Mouse (Mus musculus) gastrocnemius, adult 2 months (tissue): ENCODE results near the gene Lrba. TPM values are rescaled to one million over a fixed set of nuclear protein-coding genes. Genes with fewer than 3 reads are reported as not detected.

Source experiments
- DNase-seq: peaks from one replicate; pipeline ENCODE4 v3.0.0; 2022
- H3K27ac ChIP-seq: fragments of 200-600 bp; 2 replicates; pipeline ENCODE4 v1.8.1; 2022; ENCODE audit warnings: mild to moderate bottlenecking
- H3K4me3 ChIP-seq: fragments of 200-600 bp; 2 replicates; pipeline ENCODE4 v1.8.1; 2022; ENCODE audit warnings: mild to moderate bottlenecking, moderate library complexity
- CTCF ChIP-seq: fragments of 200-600 bp; IDR thresholded peaks from 2 replicates; pipeline ENCODE4 v1.8.1; 2022; ENCODE audit warnings: antibody characterized with exemption, mild to moderate bottlenecking, moderate library complexity
- intact Hi-C: fragments of 180-260 bp; cut with DNase I; formaldehyde crosslinking; loops from one replicate; pipeline ENCODE4 v1.15.1; 2025
- total RNA-seq, 2 experiments: library from RNA; stranded (reverse); gene quantifications; 2 replicates each; pipeline ENCODE4 v1.2.3; 2021

Lrba gene
- total RNA-seq, 2 experiments from 2014 or later = 24.1 to 28.3 TPM

DNA sequence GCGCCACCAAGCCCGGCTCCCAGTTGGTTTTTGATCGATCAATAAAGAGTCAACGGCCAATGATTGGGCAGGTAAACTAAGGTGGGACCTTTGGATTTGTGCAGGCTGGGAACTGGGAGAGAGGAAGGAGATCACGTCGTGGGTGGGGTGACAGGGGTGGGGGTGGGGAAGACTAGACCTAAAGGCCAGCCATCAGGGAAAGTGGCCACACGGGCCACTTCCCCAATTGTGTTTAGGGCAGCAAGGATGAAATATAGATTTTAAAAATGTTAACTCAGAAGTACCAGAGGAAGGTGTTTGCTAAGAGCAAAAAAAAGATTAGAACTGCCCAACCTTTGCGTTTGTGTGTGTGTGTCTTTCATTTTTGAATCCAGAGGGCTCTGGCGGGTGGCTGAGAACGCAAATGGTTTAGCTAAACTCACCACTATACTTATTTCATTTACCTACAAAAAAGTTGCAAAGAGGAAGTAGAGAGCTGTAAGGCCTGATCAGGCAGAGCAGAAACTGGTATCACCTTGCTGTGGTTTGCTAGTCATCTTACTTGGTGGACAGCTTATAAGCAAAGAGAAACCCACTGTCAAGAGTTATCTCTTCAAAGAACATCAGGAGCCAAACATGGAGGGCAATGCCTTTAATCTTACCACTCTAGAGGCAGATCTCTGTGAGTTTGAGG lies 14.1 kb upstream of the Lrba start:
- Histone ChIP-seq H3K4me3 (no peak overlapping the region), H3K27ac (no peak overlapping the region)
- no peak for TF ChIP-seq CTCF
- intact Hi-C loops = no loop called here
- no peak for DNase-seq

DNA sequence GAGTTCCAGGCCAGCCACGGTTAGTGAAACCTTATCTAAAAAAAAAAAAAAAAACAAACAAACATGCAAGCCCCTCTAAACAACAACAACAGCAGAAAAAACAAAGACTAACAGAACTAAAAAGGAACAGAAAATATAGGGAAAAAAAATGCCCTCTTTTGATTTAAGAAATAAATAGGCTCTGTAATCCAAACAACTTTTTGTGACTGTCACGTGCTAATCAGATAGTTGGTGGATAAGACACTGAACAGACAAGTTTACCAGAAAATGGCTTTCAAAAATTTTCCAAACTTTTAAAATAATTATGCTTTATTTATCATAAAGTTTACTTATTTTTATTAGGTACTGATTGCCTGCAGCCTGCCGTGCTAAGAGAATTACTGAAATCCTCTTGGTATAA lies 13.5 kb upstream of the Lrba start:
- intact Hi-C loops = no loop called here
- Histone ChIP-seq H3K27ac (no peak overlapping the region), H3K4me3 (no peak overlapping the region)
- no peak for DNase-seq
- TF ChIP-seq CTCF = no peak

DNA sequence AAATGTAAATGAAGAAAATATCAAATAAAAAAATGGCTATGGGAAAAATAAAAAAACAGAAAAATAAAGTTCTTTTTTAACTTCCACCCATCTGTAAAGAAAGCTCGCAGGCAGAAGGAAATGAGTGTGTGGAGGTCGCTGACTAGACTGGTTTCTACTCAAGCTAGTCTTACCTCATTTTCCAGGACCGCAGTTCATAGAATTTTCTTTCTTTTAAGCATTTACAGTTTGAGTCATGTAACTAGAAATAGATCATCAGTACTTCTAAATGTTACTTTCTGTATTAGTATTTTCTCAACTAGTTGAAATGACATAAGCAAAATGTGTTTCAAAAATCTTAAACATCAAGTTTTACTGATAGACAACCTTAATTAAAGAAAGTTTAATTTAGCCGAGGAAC lies 10.2 kb upstream of the Lrba start:
- Histone ChIP-seq H3K27ac (no peak overlapping the region), H3K4me3 (no peak overlapping the region)
- DNase-seq = no peak
- TF ChIP-seq CTCF = no peak
- intact Hi-C loops = no loop called here

DNA sequence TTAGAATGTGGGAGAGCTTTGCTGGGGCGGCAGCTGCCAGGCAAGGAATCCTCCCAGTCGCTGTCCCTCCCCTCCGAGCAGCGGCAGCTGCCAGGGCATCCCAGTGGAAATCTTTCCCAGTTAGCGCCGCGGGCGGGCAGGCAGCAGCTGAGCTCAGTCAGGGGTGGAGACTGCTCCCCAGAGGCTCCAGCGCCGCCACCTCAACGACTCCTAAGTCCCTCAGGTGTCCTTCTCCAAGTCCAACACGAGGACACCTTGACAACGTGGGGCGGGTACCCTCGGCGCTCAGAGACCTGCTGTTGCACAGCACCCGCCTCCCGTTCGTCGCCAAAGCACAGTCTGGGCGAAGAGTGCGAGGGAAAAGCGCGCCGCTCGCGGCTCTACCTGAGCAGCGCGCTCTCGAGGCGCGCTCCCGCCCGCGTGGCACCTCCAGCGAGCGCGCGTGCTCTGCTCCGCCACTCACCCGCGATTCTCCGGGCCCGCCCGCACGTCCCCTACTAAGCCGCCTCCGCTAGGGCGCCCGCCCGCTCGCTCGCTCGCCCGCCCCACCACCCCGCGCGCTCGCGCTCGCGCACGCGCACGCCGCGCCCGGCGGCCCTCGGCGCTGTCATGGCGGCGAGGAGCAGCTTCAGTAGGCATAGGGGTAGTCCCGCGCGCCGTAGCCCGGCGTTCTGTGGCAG lies 706 bp upstream of the Lrba start:
- intact Hi-C loops = no loop called here
- Histone ChIP-seq H3K4me3 (peak overlapping the region; percentile 93), H3K27ac (peak overlapping the region; percentile 96)

DNA sequence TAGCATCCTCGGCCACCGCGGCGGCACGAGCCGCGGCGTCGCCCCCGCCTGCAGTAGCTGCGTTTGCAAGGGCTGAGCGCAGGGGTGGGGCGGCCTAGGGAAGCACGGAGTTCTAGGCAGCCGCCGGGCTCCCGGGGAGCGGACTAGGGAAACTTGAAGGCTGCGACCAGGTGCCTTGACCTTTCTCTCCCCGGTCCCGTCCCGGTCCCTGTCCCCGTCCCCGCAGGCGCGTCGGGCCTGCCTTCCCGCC lies 241 bp upstream of the Lrba start:
- no peak for DNase-seq
- intact Hi-C loops = no loop called here
- Histone ChIP-seq H3K4me3 (peak overlapping the region; percentile 93), H3K27ac (peak overlapping the region; percentile 96)
- no peak for TF ChIP-seq CTCF

More for the DNA sequence above, 706 bp upstream of the Lrba start:
- no peak; the same call in 1 of the 2 replicates for TF ChIP-seq CTCF
- peak; percentile 93 for DNase-seq

DNA sequence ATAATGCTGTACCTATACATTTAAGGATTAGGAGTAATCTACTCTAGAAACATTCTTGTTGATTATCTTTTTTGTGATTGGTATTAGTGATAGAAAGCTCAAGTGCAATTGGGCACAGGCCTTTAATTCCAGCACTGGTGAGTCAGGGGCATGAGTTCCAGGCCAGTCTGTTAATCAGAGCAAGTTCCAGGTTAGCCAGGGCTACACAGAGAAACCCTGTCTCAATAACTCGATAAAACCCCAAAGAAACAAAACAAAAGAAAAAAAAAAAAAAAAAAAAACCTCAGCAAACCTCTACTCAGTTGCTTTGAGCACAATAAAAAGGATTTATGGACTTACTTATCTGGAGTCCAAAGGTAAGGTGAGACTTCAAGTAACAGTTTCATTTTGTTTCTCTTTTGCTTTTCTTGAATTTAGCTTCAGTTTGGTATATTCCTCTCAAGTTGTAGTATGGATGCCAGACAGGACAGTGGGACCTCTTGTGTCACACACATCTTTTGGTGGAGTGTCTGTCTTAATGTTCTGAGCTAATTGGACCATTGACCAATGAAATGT lies 7.1 kb downstream of the Lrba start:
- no peak overlapping the region for H3K4me3 ChIP-seq
- TF ChIP-seq CTCF = no peak
- no peak overlapping the region for H3K27ac ChIP-seq
- intact Hi-C loops = no loop called here
- no peak for DNase-seq

DNA sequence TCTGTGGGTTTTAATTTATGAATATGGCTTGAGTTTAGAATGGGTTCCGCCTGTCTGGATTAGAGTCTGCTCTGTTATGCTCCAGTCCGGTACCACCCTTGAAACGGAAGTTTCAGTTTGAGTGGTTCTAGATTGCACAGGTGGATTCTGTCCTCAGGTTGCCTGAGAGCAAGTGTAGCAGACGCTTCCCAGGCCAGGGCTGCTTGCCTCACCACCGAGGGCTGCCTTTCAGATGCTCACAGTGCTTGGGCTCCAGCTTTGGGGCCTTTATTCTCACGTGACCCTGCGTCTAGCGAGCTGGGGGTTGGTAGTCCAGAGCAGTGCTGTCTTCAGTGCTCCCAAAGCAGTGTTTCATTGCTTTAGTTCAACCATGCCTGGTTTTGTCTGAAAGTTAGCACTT lies 22.7 kb downstream of the Lrba start:
- TF ChIP-seq CTCF = no peak
- DNase-seq = no peak
- intact Hi-C loops = no loop called here
- Histone ChIP-seq H3K4me3 (no peak overlapping the region), H3K27ac (no peak overlapping the region)

DNA sequence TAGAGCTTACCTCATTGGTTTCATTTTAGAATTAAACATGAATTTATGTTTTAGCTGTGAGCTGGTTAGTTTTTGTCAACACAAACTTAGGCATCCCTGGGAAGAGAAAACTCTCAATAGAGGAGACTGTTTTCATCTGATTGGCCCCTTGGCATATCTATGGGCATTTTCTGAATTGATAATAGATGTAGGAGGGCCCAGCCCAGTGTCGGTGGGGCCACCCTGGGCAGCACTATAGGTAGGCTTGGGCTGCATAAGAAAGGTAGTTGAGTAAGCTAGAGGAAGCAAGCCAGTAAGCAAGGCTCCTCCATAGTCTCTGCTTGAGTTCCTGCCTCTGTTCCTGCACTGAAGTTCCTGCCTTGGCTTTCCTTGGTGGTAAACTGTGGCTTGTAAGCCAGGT lies 26.7 kb downstream of the Lrba start:
- intact Hi-C loops = no loop called here
- Histone ChIP-seq H3K4me3 (no peak overlapping the region), H3K27ac (no peak overlapping the region)
- no peak for TF ChIP-seq CTCF
- DNase-seq = no peak

DNA sequence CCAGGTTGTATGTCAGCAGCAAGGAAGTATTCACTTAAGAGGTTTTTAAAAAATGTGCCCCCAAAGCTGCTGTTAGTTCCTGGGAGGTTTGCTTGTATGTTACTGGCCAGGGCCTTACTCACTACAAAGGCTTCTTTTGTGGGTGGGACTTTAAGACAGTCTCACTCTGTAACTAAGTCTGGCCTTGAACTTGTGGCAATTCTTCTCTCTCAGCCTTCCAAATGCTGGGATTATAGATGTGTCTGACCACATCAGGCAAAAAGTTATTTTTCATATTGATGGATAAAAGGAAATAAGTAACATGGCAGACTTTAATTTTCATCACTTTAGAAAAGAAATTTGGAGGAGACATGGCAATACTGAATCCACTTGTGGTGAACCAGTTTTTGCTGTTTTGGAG lies 28.1 kb downstream of the Lrba start:
- Histone ChIP-seq H3K4me3 (no peak overlapping the region), H3K27ac (no peak overlapping the region)
- no peak for DNase-seq
- no peak for TF ChIP-seq CTCF
- intact Hi-C loops = no loop called here

DNA sequence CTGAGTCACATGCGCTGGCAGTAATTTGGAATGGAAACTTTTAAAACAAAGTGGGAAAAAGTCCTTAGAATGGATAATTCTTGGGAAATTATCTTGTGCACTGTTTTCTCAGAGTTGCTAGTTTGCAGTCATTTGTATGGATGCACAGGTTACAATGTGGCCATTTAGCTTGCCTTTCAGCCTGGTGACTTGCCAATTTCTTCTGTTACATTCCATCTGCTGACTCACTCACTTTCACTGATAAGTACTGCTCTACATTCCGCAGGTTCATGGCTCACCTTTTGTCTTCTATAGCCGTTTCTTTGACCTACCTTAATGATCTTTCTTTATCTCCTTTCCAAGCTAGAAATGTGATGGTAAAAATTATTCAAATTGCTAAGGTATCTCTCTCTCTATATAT lies 28.6 kb downstream of the Lrba start:
- H3K4me3 ChIP-seq = no peak overlapping the region
- DNase-seq = no peak
- TF ChIP-seq CTCF = no peak
- H3K27ac ChIP-seq = no peak overlapping the region
- intact Hi-C loops = no loop called here

DNA sequence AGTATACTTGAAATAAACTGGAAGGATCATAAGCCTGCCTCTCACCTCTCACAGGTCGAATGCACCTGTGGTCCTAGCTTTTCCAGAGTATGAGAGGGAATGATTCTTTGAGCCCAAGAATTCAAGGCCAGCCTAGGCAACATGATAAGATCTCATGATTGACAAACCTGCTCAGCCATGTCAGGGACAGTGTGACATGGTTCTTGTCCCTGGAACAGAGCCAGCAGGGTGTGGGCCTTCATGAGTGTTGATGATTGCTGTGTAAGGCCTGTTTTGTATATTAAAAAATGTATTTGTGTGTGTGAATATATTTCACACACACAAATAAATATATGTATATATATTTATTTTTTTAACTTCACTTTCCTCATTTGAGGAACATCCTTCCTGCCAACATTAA lies 29.3 kb downstream of the Lrba start:
- intact Hi-C loops = no loop called here
- TF ChIP-seq CTCF = no peak
- H3K27ac ChIP-seq = no peak overlapping the region
- no peak overlapping the region for H3K4me3 ChIP-seq
- DNase-seq = no peak

DNA sequence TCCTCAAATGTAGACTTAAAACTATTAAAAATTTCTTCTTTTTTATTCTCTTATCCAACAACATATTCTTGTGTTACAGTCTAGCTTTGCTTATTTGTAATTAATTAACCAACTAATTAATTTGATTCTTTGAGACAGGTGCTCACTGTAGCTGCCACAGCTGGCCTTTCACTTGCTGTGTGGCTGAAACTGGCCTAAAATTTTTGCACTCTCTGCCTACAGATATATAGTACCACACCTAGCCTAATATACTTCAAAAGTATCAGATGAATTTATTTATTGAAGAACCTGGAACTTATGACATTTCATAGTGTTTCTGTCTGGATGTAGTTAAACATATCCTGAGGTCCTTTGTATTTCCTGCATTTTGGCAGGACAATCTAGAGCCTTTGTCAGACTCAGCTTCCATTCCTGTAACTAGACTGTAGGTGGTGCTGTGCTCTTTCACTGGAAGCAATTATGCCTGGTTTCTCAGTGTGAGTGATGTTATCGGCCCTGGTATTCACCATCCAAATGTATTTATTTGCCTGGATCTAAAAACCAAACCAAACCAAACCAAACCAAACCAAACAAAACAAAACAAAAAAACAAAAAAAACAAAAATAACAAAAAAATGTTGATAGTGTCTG lies 43.7 kb downstream of the Lrba start:
- intact Hi-C loops = no loop called here
- H3K27ac ChIP-seq = no peak overlapping the region
- peak; percentile 74 for TF ChIP-seq CTCF
- no peak overlapping the region for H3K4me3 ChIP-seq
- DNase-seq = no peak

DNA sequence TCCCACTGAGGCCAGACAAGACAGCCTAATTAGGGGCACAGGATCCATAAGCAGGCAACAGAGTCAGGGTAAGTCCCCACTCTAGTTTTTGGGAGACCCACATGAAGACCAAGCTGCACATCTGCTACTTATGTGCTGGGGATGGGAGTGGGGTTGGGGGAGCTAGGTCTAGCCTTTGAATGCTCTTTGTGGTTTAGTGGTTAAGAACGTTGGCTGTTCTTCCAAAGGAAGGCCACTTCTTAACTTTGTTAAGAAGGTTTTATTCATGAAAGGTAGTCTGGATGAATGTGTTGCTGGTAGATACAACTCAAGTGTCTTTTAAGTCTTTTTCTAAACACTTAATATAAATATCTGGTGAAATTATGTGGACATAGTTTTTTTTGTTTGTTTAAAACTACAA lies 51.2 kb downstream of the Lrba start:
- intact Hi-C loops = no loop called here
- Histone ChIP-seq H3K4me3 (no peak overlapping the region), H3K27ac (no peak overlapping the region)
- no peak for TF ChIP-seq CTCF
- no peak for DNase-seq

DNA sequence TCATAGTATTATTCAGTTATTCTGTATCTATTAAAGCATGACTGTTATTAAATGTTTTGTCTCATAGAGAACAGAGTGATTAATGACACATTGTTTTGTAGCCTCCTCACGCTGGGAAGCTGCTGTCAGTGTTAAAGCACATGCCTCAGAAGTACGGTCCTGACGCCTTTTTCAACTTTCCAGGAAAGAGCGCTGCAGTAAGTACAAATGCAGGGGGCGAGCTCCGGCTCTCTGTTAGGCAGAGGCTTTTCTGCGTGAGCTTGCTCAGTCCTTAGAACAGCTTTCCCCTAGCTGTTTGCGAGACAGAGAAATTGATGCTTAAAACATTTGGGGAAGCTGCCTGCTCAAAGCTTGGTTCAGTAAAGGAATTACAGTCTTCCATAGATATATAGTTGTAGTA lies 66.8 kb downstream of the Lrba start:
- TF ChIP-seq CTCF = no peak
- no peak for DNase-seq
- Histone ChIP-seq H3K27ac (no peak overlapping the region), H3K4me3 (no peak overlapping the region)
- intact Hi-C loops = no loop called here
